8 mouse cellular contexts compared by ENCODE assay signal in the genomic region with DNA sequence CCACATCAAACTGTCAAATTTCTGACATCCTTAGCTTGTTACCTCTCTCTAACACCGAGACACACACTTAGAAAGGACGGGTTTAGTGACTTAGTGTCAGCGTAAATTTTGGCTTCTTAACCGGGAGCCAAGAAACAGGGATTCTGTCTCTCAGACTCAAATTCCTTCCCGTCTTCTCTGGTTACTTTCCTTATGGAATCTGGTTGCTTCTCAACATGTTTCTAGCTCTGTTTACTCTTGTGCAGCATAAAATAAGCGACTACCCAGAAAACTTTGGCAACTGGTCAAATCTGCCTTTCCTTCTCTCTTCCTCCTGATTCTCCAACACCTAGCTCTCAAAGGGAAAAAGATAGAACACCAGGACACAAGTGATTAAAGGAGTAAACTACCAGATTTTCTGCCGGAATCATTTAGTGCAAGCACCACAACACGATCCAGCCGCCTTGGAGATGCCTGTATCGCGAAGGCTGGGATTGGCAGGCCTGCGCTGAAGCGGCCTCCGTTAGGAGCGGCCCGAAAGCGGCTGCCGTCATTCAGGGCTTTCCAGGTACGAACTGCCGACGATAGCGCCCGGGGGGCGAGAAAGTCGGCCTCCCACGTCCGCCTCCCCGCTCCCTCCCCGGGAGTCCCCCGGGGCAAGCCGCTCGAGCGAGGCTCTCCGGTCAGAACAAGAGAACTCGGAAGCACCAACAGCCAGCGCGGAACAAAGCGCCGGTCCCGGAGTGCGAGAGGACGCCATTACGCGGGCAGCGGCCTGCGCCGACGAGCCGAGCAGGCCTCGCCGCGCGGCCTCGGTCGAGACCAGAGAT. TPM values are rescaled to one million over a fixed set of nuclear protein-coding genes. Genes with fewer than 3 reads are reported as not detected.
DNase-seq lines count a peak whose midpoint lies in the region; ATAC-seq and TF ChIP-seq lines count a peak whose summit lies in the region.

No protein-coding gene starts in this region.

- no peaks in the 10 kb centered on the region for H3K9me3 ChIP-seq in liver, embryonic 16.5 days (replicated peaks; ENCODE audit: control insufficient read depth, low read length)
- H3K9me3 ChIP-seq in stomach, embryonic 16.5 days (replicated peaks; ENCODE audit: control insufficient read depth, low read length): no peaks in the 10 kb centered on the region

- TF ChIP-seq POLR2A in testis, adult 2 months (IDR thresholded peaks at IDR 0.05; ENCODE audit: control insufficient read depth, low read depth, low read length): no peak

- TF ChIP-seq CTCF in testis, adult 2 months (IDR thresholded peaks at IDR 0.05; ENCODE audit: control insufficient read depth, insufficient read depth, insufficient replicate concordance, low read depth, low read length): no peak

- H3K27me3 ChIP-seq in testis, adult 2 months (ENCODE audit: control insufficient read depth, insufficient read depth, low read length): no peaks in the 10 kb centered on the region
- no peaks in the 10 kb centered on the region for H3K27me3 ChIP-seq in liver, embryonic 16.5 days (ENCODE audit: control insufficient read depth, insufficient read depth, low read depth, low read length)
- no peaks in the 10 kb centered on the region for H3K27me3 ChIP-seq in stomach, embryonic 16.5 days (ENCODE audit: control insufficient read depth, insufficient read depth, low read length)

- H3K27ac ChIP-seq in testis, adult 2 months (ENCODE audit: control insufficient read depth, insufficient read depth, low read depth, low read length): peak overlapping the region; percentile 100
- H3K27ac ChIP-seq in liver, embryonic 16.5 days (ENCODE audit: low read length): peak overlapping the region; percentile 97
- H3K27ac ChIP-seq in stomach, embryonic 16.5 days (ENCODE audit: low read length): peak overlapping the region; percentile 95

- DNase-seq in gastrocnemius, adult 18-20 months (ENCODE audit: low spot score): peak; percentile 9
- DNase-seq in gastrocnemius, postnatal 10 days: no peak
- no peak for DNase-seq in testis, postnatal 10 days (ENCODE audit: low spot score)
- DNase-seq in gastrocnemius, postnatal 4 days (ENCODE audit: low spot score in 2 of 2): peak; percentile 26 to 61
- DNase-seq in thymus, postnatal 36 days: no peak

- ATAC-seq in liver, embryonic 16.5 days (ENCODE audit: low read depth): peak; percentile 45
- ATAC-seq in stomach, embryonic 16.5 days (ENCODE audit: insufficient read depth, low FRiP score): peak; percentile 31; the same call in 1 of the 2 replicates

- H3K9ac ChIP-seq in liver, embryonic 16.5 days (ENCODE audit: low read depth, low read length): peak overlapping the region; percentile 98
- peak overlapping the region; percentile 99 for H3K9ac ChIP-seq in stomach, embryonic 16.5 days (ENCODE audit: low read length)

- peak overlapping the region; percentile 64 for H3K4me2 ChIP-seq in liver, embryonic 16.5 days (ENCODE audit: low read depth, low read length)
- peak overlapping the region; percentile 73 for H3K4me2 ChIP-seq in stomach, embryonic 16.5 days (ENCODE audit: low read depth, low read length)

- H3K36me3 ChIP-seq in testis, adult 2 months (ENCODE audit: control insufficient read depth, insufficient read depth, low read length): no peaks in the 10 kb centered on the region
- H3K36me3 ChIP-seq in liver, embryonic 16.5 days (ENCODE audit: control insufficient read depth, insufficient read depth): no peaks in the 10 kb centered on the region
- H3K36me3 ChIP-seq in stomach, embryonic 16.5 days (ENCODE audit: control insufficient read depth, insufficient read depth, low read length): no peaks in the 10 kb centered on the region

- under 1% methylated on average over 55 of the region's 55 CpGs for WGBS in liver, embryonic 16.5 days (ENCODE audit: insufficient replicate concordance)
- under 1% methylated on average over 55 of the region's 55 CpGs for WGBS in stomach, embryonic 16.5 days

- H3K4me1 ChIP-seq in testis, adult 2 months (ENCODE audit: control insufficient read depth, insufficient read depth, low read length): no peaks in the 10 kb centered on the region; the same call in 1 of the 2 replicates
- peaks cover 43% of the 10 kb centered on the region for H3K4me1 ChIP-seq in liver, embryonic 16.5 days (ENCODE audit: control insufficient read depth, low read depth, low read length)
- H3K4me1 ChIP-seq in stomach, embryonic 16.5 days (ENCODE audit: control insufficient read depth, insufficient read depth, low read length): peaks cover 6% of the 10 kb centered on the region; the same call in 1 of the 2 replicates

- H3K4me3 ChIP-seq in testis, adult 2 months (ENCODE audit: control insufficient read depth, low read depth, low read length): peak overlapping the region; percentile 98
- H3K4me3 ChIP-seq in liver, embryonic 16.5 days (ENCODE audit: low read depth, low read length): peak overlapping the region; percentile 89
- H3K4me3 ChIP-seq in stomach, embryonic 16.5 days (replicated peaks; ENCODE audit: low read length): peak overlapping the region; percentile 95

RNA-seq across cellular contexts. Expression of a gene that starts 0.6 kb away (rescaled TPM):
- 10 to 100 TPM; 43.8 to 45.8 TPM for total RNA-seq in gastrocnemius, adult 18-20 months (2021)
- 10 to 100 TPM; 70.2 to 89.8 TPM for total RNA-seq in gastrocnemius, postnatal 10 days (2021)
- polyA plus RNA-seq in testis, adult 2 months (2012; rRNA removed): 22.3 and 27.6 TPM in 2 replicates
- 100 to 1,000 TPM; 109 to 130 TPM for total RNA-seq in gastrocnemius, postnatal 4 days (2021)
- 118 and 121 TPM in 2 replicates for polyA plus RNA-seq in liver, embryonic 16.5 days (2015; fragmentation: Nextera tagmentation; extraction: Ambion mirVana)
- polyA plus RNA-seq in stomach, embryonic 16.5 days (2015; fragmentation: Nextera tagmentation; extraction: Ambion mirVana): 263 and 270 TPM in 2 replicates

RNA-seq across cellular contexts. Expression of a gene that starts 25.9 kb away (rescaled TPM):
- total RNA-seq in gastrocnemius, adult 18-20 months (2021): 10 to 100 TPM; 21.4 to 21.9 TPM
- 10 to 100 TPM in 1 of 2 experiments, 1 to 10 TPM in 1; 9.5 to 11.3 TPM for total RNA-seq in gastrocnemius, postnatal 10 days (2021)
- polyA plus RNA-seq in testis, adult 2 months (2012; rRNA removed): 16.0 and 20.5 TPM in 2 replicates
- total RNA-seq in gastrocnemius, postnatal 4 days (2021): 10 to 100 TPM in 1 of 2 experiments, 1 to 10 TPM in 1; 8.9 to 14.2 TPM
- 12.0 and 12.7 TPM in 2 replicates for polyA plus RNA-seq in liver, embryonic 16.5 days (2015; fragmentation: Nextera tagmentation; extraction: Ambion mirVana)
- 22.0 and 24.4 TPM in 2 replicates for polyA plus RNA-seq in stomach, embryonic 16.5 days (2015; fragmentation: Nextera tagmentation; extraction: Ambion mirVana)

Comparison
In these comparisons a context has a peak if more than half of its experiments do, and no peak if none do; other contexts are left out.
1. DNase-seq: peak in gastrocnemius, adult 18-20 months (single experiment) and gastrocnemius, postnatal 4 days (2 of 2); none in gastrocnemius, postnatal 10 days (single experiment), testis, postnatal 10 days (single experiment) and thymus, postnatal 36 days (0 of 2).
2. Peak in every context shown above with its lines, with median percentiles within 50 percentile points of each other: H3K27ac ChIP-seq and H3K4me3 ChIP-seq.